Mouse (Mus musculus) hindbrain, embryonic 11.5 days (tissue): ENCODE results near the gene Mbtd1. TPM values are rescaled to one million over a fixed set of nuclear protein-coding genes. Genes with fewer than 3 reads are reported as not detected.

Experiments
- ATAC-seq: fragments of 200-750 bp; cut with Nextera tagmentation; 2 replicates; pipeline ENCODE4 v1.8.0; 2017; ENCODE audit warnings: mild to moderate bottlenecking, moderate TSS enrichment, moderate library complexity; ENCODE audit not compliant: low FRiP score
- DNase-seq: peaks from one replicate; pipeline ENCODE4 v3.0.0-alpha.2; 2015; ENCODE audit warnings: low spot score
- H3K27ac ChIP-seq: fragments of 300-500 bp; sonication (generic); 2 replicates; pipeline ENCODE4 v1.5.1; 2014; ENCODE audit warnings: mild to moderate bottlenecking, low read depth, low read length
- H3K27me3 ChIP-seq: fragments of 300-500 bp; sonication (generic); 2 replicates; pipeline ENCODE4 v1.6.1; 2014; ENCODE audit warnings: mild to moderate bottlenecking, low read length, moderate library complexity, mixed read lengths; ENCODE audit not compliant: control insufficient read depth, insufficient read depth
- H3K36me3 ChIP-seq: fragments of 300-500 bp; sonication (generic); 2 replicates; pipeline ENCODE4 v1.6.1; 2014; ENCODE audit warnings: mild to moderate bottlenecking, low read length, moderate library complexity, mixed read lengths; ENCODE audit not compliant: control insufficient read depth, insufficient read depth
- H3K4me1 ChIP-seq: fragments of 300-500 bp; sonication (generic); replicated peaks from 2 replicates; pipeline ENCODE4 v1.6.1; 2014; ENCODE audit warnings: low read length, mixed read lengths; ENCODE audit not compliant: control insufficient read depth, insufficient read depth
- H3K4me2 ChIP-seq: fragments of 300-500 bp; sonication (generic); replicated peaks from 2 replicates; pipeline ENCODE4 v1.6.1; 2014; ENCODE audit warnings: mild to moderate bottlenecking, low read depth, low read length
- H3K4me3 ChIP-seq: fragments of 300-500 bp; sonication (generic); 2 replicates; pipeline ENCODE4 v1.5.1; 2014; ENCODE audit warnings: low read depth, low read length
- H3K9ac ChIP-seq: fragments of 300-500 bp; sonication (generic); 2 replicates; pipeline ENCODE4 v1.6.1; 2014; ENCODE audit warnings: low read depth, low read length
- H3K9me3 ChIP-seq: fragments of 300-500 bp; sonication (generic); 2 replicates; pipeline ENCODE4 v1.6.1; 2016; ENCODE audit warnings: low read length; ENCODE audit not compliant: control insufficient read depth
- WGBS: fragments of 180-500 bp; shearing (Covaris S2); extraction: QIAGEN DNeasy Blood & Tissue Kit; methylation state at CpG from one replicate; pipeline ENCODE4 v1.1.7; 2014; 5-methylcytosine and 5-hydroxymethylcytosine counted together
- polyA plus RNA-seq: library from polyadenylated mRNA; unstranded; fragments of >200 nt; fragmentation: Nextera tagmentation; extraction: Ambion mirVana; gene quantifications from 2 replicates; pipeline ENCODE4 v1.2.1, GENCODE M21; 2014

The Mbtd1 gene
- polyA plus RNA-seq, 1 experiment from 2014 or later: 37.6 TPM

- Histone ChIP-seq H3K9me3 (no peaks in the 10 kb centered on the region), H3K4me1 (no peaks in the 10 kb centered on the region), H3K4me3 (peak overlapping the region; percentile 99), H3K4me2 (peak overlapping the region; percentile 26), H3K27me3 (no peaks in the 10 kb centered on the region), H3K27ac (no peak overlapping the region), H3K9ac (0 out of 2 replicates have a peak overlapping the region, but pooled peaks have one; percentile 92), H3K36me3 (peaks cover 2% of the 10 kb centered on the region; the same call in 1 of the 2 replicates)
- WGBS: 91% methylated on average over 4 of the region's 4 CpGs
- ATAC-seq (no peak), DNase-seq (no peak)
These were observed 1.6 kb upstream of the Mbtd1 start for GRCm38 (mm10) chr11:93884068-93884467.

GRCm38 (mm10) chr11:93884901-93885571, 616 bp upstream of the Mbtd1 start:
- Histone ChIP-seq H3K9ac (peak overlapping the region; percentile 92), H3K4me1 (no peaks in the 10 kb centered on the region), H3K27ac (peak overlapping the region; percentile 73), H3K9me3 (no peaks in the 10 kb centered on the region), H3K4me2 (peak overlapping the region; percentile 26), H3K4me3 (peak overlapping the region; percentile 99), H3K36me3 (no peaks in the 10 kb centered on the region; the same call in 1 of the 2 replicates), H3K27me3 (no peaks in the 10 kb centered on the region)
- DNase-seq (peak; percentile 71), ATAC-seq (peak; percentile 42)
- WGBS: under 1% methylated on average over 48 of the region's 81 CpGs

- WGBS: under 1% methylated on average over 32 of the region's 34 CpGs
- no peaks in the 10 kb centered on the region for H3K27me3 ChIP-seq
These were observed 893 bp downstream of the Mbtd1 start for GRCm38 (mm10) chr11:93886411-93887079.

GRCm38 (mm10) chr11:93887080-93887447, 1.4 kb downstream of the Mbtd1 start:
- H3K4me2 ChIP-seq: peak overlapping the region; percentile 81
- no peaks in the 10 kb centered on the region for H3K4me1 ChIP-seq
- H3K27ac ChIP-seq: peak overlapping the region; percentile 73; the same call in 1 of the 2 replicates
- no peaks in the 10 kb centered on the region for H3K9me3 ChIP-seq
- no peak for ATAC-seq
- H3K4me3 ChIP-seq: peak overlapping the region; percentile 99
- WGBS: 5% methylated on average over 4 of the region's 4 CpGs
- H3K36me3 ChIP-seq: no peaks in the 10 kb centered on the region; the same call in 1 of the 2 replicates
- peak; percentile 2 for DNase-seq
- no peaks in the 10 kb centered on the region for H3K27me3 ChIP-seq
- H3K9ac ChIP-seq: peak overlapping the region; percentile 92

More at GRCm38 (mm10) chr11:93886411-93887079, 893 bp downstream of the Mbtd1 start:
- peak overlapping the region; percentile 99 for H3K4me3 ChIP-seq
- peak overlapping the region; percentile 81 for H3K4me2 ChIP-seq
- H3K9me3 ChIP-seq: no peaks in the 10 kb centered on the region
- H3K4me1 ChIP-seq: no peaks in the 10 kb centered on the region
- H3K27ac ChIP-seq: peak overlapping the region; percentile 73
- DNase-seq (peak; percentile 56), ATAC-seq (0 out of 2 replicates have a peak, but pooled peaks have one; percentile 3)
- no peaks in the 10 kb centered on the region; the same call in 1 of the 2 replicates for H3K36me3 ChIP-seq
- peak overlapping the region; percentile 92 for H3K9ac ChIP-seq

GRCm38 (mm10) chr11:93897732-93898131, 12.1 kb downstream of the Mbtd1 start:
- DNase-seq (no peak), ATAC-seq (no peak)
- Histone ChIP-seq H3K4me2 (no peak overlapping the region), H3K27ac (no peak overlapping the region), H3K27me3 (no peaks in the 10 kb centered on the region), H3K9ac (no peak overlapping the region), H3K4me3 (no peak overlapping the region), H3K36me3 (peaks cover 5% of the 10 kb centered on the region; the same call in 1 of the 2 replicates), H3K4me1 (no peaks in the 10 kb centered on the region), H3K9me3 (no peaks in the 10 kb centered on the region)
- 89% methylated on average over 3 of the region's 3 CpGs for WGBS

- H3K9ac ChIP-seq: no peak overlapping the region
- ATAC-seq: no peak
- no peaks in the 10 kb centered on the region for H3K27me3 ChIP-seq
- no peak overlapping the region for H3K4me3 ChIP-seq
- H3K4me1 ChIP-seq: no peaks in the 10 kb centered on the region
- H3K9me3 ChIP-seq: no peaks in the 10 kb centered on the region
- no peaks in the 10 kb centered on the region for H3K36me3 ChIP-seq
- H3K27ac ChIP-seq: no peak overlapping the region
- DNase-seq: no peak
- 90% methylated on average over 4 of the region's 4 CpGs for WGBS
- H3K4me2 ChIP-seq: no peak overlapping the region
These were observed 21.2 kb downstream of the Mbtd1 start for GRCm38 (mm10) chr11:93906834-93907233.

GRCm38 (mm10) chr11:93907839-93908238, 22.2 kb downstream of the Mbtd1 start:
- no peak overlapping the region for H3K4me2 ChIP-seq
- DNase-seq (no peak), ATAC-seq (no peak)
- no peaks in the 10 kb centered on the region for H3K4me1 ChIP-seq
- 87% methylated on average over 3 of the region's 3 CpGs for WGBS
- no peaks in the 10 kb centered on the region for H3K36me3 ChIP-seq
- no peak overlapping the region for H3K4me3 ChIP-seq
- H3K9me3 ChIP-seq: no peaks in the 10 kb centered on the region
- H3K27ac ChIP-seq: no peak overlapping the region
- no peak overlapping the region for H3K9ac ChIP-seq
- no peaks in the 10 kb centered on the region for H3K27me3 ChIP-seq

GRCm38 (mm10) chr11:93908829-93909228, 23.2 kb downstream of the Mbtd1 start:
- H3K4me1 ChIP-seq: no peaks in the 10 kb centered on the region
- H3K9me3 ChIP-seq: no peaks in the 10 kb centered on the region
- 94% methylated on average over 9 of the region's 9 CpGs for WGBS
- ATAC-seq (no peak), DNase-seq (no peak)
- H3K4me2 ChIP-seq: no peak overlapping the region
- H3K36me3 ChIP-seq: peaks cover 3% of the 10 kb centered on the region; the same call in 1 of the 2 replicates
- H3K9ac ChIP-seq: no peak overlapping the region
- H3K4me3 ChIP-seq: no peak overlapping the region
- no peaks in the 10 kb centered on the region for H3K27me3 ChIP-seq
- no peak overlapping the region for H3K27ac ChIP-seq
